Mouse (Mus musculus) embryonic fibroblast, embryonic 13.5 days (primary cell): ENCODE data around the gene Fgd5.
"Not testable (repeated sequence)": the region's sequence is repeated elsewhere in the genome, so short reads cannot be mapped to it uniquely, and the experiment has no call there.

Experiments used
- CTCF ChIP-seq: IDR thresholded peaks from 2 replicates; pipeline ENCODE4 v1.5.1; 2011; ENCODE audit warnings: mild to moderate bottlenecking, control low read depth, low read length, moderate library complexity, borderline replicate concordance; ENCODE audit not compliant: insufficient read depth
- POLR2A ChIP-seq: IDR thresholded peaks from 2 replicates; pipeline ENCODE4 v1.6.1; 2011; ENCODE audit warnings: low read depth, mild to moderate bottlenecking, control low read depth, low read length, moderate library complexity

GRCm38 (mm10) chr6:92089141-92089540, 110.5 kb downstream of the Fgd5 start:
- not testable (repeated sequence) for TF ChIP-seq CTCF, POLR2A
